Mouse (Mus musculus) testis, adult 2 months (tissue): ENCODE results near the gene Top2a.

Source experiments
- CTCF ChIP-seq: fragments of 200-500 bp; IDR thresholded peaks from 2 replicates; pipeline ENCODE4 v1.5.1; 2012; ENCODE audit warnings: low read depth, mild to moderate bottlenecking, inconsistent platforms, low read length, moderate library complexity; ENCODE audit not compliant: control insufficient read depth, insufficient read depth, insufficient replicate concordance
- POLR2A ChIP-seq: fragments of 200-500 bp; IDR thresholded peaks from 2 replicates; pipeline ENCODE4 v1.6.1; 2012; ENCODE audit warnings: low read depth, mild to moderate bottlenecking, inconsistent platforms, low read length, moderate library complexity; ENCODE audit not compliant: control insufficient read depth

DNA sequence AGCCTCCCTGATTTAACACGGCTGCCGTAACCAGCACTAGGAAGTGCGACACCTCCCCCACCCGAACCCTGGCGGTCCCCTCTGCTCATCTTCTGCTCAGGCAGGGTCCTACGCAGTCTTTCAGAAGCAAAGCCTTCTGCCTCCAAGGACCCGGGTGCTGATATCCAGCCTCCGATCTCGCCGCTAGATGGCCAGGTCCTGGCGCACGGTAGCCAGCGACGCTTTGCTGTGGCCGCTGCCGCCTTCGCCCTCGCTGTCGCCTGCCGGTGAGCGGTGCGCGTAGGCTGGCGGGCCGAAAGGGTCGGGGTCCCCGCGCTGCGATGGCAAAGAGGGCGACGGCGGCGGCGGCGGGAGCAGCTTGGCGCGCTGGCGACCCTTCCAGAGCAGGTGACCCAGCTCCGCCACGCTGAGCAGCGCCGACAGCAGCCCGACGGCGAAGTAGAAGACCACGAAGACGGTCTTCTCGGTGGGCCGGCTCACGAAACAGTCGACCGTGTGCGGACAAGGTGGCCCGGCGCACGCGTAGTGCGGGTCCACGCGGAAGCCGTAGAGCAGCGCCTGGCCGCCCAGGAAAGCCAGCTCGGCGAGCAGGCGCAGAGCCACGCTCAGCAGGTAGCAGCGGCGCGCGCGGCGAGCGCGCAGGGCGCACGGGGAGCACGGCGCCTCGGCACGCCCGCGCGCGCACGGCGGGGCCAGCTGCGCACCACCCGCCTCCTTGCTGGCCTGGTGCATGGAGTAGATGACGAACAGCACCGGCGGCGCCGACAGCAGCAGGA lies 41.8 kb downstream of the Top2a start:
- no peak; the same call in 1 of the 2 replicates for TF ChIP-seq CTCF
- peak; percentile 58; the same call in 1 of the 2 replicates for TF ChIP-seq POLR2A
